Mouse (Mus musculus): ENCODE data around the gene Hspa1b.
A peak's percentile ranks its signal among the peaks of the same experiment; 100 is the strongest.

The Hspa1b gene

DNA sequence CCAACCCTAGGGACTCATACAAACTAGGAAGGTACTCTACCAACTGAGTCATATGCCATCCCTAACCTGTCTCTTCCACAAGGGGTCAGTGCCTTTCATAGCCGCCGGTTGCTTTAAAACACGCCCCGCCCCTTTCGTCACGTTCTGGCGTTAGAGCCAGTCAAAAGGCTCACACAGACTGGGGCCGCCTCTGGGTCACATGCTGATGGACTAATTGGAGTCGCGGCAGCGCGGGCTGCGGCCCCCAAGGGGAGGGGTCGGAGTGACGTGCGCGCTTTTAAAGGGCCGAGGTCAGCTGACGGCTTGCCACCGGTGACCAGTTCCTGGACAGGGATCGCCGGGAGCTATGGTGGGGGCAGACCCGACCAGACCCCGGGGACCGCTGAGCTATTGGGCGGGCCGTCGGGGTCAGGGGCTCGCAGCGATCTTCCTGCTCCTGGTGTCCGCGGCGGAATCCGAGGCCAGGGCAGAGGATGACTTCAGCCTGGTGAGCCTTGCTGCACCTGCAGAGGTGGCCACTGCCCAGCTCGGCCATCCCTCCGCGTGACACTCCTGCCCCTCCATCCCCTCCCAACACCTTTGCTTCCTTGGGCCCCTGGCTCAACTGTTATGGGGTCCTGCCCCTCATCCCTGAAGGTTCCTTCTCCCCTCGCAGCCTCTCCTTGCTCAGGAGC, 27.8 kb downstream of the Hspa1b start, which contains the start of gene Neu1:
Neu1 (plus strand) TSS at position 193 of the 674 bp plus-strand sequence.
- peak; percentile 97 for DNase-seq (ENCODE audit: low read depth, low spot score)

DNA sequence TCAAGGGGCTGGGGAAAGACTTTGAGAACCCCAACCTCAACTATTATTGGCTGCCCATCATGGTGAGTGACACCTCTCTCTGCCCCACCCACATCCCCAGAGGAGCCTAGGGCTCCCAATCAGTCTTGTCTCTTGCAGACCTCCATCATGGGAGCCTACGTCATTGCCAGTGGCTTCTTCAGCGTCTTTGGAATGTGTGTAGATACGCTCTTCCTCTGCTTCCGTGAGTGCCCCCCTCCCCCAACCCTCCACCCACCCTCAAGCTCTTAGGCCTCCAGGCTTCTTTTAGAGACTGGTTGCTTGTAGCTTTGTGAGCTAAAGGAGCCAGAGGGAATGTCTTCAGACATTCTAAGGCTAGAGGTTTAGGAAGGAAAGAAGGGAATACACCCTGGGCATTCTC, 30.2 kb downstream of the Hspa1b start:
- DNase-seq (ENCODE audit: low read depth, low spot score), result no peak

DNA sequence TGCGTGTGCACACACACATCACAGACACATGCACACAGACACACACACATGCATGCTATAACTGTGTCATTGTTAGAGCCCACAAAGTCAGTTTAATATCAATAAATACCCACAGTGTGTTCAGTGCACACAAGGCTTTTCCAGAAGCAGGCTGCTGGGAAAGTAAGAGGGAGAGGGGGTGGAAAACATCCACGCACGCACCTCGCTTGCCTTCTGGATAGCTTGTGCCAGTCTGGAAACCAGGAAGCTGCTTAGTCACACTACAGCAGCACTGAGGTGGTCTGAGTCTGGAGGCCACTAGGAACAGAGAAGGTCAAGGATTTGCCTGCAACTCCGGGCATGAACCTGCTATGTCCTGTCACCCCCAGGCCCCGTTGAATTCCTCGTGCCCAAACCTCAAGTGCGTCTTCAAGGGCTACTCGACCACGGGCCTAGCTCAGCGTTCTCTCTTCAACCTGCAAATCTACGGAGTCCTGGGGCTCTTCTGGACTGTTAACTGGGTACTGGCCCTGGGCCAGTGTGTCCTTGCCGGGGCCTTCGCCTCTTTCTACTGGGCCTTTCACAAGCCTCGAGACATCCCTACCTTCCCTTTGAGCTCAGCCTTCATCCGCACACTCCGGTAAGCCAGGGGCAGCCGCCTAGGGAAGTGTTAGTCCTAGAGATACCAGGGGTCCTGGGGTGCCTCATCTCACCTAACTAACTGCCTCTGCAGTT, 31.6 kb downstream of the Hspa1b start:
- DNase-seq (ENCODE audit: low read depth, low spot score), result peak; percentile 35

DNA sequence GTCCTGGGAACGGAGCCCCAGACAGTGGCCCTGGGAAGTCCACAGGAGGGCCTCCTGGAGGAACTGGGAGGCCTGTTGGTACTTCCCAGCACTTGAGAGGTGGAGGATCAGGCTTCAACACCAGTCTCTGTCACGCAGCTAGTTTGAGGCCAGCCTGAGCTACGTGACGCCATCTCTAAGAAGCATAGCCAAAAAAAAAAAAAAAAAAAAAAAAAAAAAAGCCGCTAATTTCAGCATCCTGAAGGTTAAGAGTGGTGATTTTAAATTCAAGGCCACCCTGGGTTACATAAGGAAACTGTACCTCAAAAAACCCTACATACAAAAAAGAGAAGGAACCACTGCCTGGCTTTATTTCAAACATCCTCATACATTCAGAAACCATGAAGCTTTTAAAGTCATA, 34.8 kb downstream of the Hspa1b start:
- no peak for DNase-seq (ENCODE audit: low read depth, low spot score)

DNA sequence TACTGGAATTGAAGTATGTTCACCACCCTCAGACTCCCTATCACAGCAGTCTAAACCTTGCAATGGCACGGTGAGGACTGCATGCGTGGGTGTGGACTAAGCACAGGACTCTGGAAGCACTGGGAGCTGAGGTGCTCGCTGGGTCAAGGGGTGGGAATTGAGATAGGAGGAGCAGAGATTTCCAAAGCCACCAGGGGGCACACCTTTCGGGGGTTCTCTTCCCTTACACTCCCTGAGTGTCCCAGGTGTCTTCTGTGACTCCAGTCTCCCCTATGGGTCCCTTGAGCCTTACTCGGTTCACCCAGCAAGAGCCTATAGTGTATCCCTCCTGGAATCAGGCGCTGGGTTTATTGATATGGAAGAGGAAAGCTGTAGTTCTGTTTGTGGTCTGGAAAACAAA, 36.1 kb downstream of the Hspa1b start:
- no peak for DNase-seq (ENCODE audit: low read depth, low spot score)

DNA sequence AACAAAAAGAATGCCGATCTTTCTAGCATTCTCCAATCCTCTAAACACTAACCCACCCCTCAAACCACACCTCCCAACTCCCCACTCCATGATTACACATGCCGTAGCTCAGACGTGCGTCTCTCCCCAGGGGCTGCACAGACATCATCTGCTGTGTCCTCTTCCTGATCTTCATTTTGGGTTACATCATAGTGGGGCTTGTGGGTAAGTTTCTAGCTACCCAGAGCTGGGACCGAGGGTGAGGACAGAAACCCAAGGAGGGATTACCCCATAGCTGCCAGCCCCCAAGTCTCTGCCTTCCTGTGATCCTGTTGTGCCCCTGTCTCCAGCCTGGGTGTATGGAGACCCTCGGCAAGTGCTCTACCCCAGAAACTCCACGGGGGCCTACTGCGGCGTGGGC, 41.9 kb downstream of the Hspa1b start:
- DNase-seq (ENCODE audit: low read depth, low spot score), result no peak

DNA sequence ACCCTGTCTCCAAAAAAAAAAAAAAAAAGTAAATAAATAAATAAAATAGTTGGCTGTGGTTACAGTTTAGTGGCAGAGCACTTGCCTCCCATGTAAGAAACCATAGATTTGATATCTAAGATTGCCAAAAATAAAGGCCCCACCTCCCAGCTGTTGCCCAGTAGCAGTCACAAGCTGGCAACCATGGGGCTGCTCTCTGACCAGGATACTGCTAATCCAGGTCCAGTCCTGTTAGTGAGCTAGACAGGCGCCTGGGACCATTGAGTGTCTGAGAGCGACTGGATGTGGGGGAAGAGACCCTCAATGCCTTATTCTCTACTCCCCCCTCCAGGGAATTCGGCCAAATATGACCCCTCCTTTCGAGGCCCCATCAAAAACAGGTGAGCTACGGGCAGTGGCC, 42.7 kb downstream of the Hspa1b start:
- no peak for DNase-seq (ENCODE audit: low read depth, low spot score)

DNA sequence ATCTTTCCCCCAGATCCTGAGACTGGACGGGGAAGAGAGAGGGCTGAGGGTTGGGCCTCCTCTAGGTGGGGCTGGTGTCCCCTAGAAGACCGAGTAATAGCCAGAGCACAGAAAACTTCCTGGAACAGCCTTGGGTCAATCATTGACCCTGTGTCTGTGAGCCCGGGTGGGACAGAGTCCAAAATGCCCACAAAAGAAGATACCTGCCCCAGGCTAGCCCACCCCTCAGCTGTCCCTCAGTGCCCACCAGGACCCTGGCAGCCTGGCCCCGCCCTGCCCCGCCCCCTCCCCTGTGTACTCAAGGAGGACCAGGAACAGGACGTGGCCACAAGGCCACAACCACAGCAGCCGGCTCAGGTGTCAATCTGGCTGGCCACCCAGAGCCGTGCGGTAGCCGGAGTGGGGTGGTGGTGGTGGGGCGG, 43.6 kb downstream of the Hspa1b start:
- DNase-seq (ENCODE audit: low read depth, low spot score), result no peak

DNA sequence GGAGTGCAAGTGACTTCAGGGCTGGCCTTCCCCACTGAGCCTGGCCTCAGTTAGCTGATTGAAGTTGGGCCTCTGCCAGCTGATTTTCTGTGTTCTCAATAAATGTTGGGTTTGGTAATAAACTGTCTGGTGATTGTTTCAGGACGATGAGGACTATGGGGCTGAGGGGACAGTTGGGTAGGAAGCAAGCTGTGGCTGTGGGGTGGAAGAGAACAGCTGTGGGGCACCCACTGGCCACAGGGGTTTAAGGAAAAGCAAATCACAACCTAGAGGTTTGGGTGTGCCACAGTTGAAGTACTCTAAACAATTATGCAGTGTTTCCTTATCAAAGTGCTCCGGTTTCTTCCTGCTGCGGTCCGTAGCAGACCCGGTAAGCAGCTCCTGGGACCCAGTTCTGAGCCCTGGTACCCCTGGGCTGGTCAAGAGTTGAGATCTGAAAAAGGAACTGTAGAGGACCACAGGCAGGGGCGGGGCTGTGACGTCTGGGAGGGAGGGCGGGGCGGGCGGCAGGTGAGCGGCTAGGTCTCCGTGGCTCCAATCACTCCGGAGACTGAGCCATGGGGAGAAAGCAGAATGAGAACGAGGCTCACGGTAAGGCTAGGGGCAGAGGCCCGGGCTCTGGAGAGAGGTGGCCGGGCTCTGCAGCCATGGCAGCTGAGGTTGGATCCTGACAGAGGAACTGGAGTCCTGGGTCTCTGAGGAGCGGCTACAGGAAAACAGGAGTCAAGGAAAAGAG, 44.9 kb downstream of the Hspa1b start, which contains the start of gene Slc44a4:
Slc44a4 (plus strand) TSS at position 537 of the 736 bp plus-strand sequence.
- DNase-seq (ENCODE audit: low read depth, low spot score), result no peak

DNA sequence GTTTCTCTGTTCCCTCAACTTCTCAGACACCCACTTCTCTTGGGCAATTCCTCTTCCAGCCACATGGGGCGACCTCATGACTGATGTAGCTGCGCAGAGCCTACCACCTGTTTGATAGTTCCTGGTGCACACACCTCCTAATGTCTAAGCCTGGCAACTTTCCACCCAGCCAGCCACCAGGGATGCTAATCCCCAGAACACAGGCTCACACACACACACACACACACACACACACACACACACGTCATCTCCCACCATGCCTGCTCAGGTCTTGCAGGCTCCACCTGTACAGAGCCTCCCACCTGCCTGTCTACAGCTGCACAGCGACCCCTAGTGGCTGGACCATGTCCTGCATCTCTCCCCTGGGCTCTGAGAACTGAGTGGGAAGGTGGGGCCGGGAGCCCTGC, 47.1 kb downstream of the Hspa1b start:
- peak; percentile 33 for DNase-seq (ENCODE audit: low read depth, low spot score)

DNA sequence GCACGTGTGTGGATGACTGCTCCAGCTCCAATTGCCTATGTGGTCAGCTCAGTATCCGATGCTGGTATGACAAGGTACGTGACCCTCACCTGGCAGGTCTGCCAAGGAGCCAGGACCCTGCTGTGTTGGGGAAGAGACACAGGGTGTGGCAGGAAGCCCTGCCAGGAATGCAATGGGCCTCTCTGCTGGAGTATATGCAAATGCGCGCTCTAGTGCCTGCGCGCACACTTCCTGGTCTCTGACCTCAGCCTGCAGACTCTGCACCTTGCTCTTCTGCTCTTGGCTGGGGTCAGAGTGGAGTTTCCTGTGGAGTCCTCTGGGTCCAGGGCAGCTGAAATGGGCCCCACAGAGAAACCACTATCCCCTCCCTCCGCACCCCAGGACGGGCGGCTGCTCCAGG, 48.1 kb downstream of the Hspa1b start:
- DNase-seq (ENCODE audit: low read depth, low spot score), result no peak

Data from telencephalon, adult 2 months (tissue).